Mouse (Mus musculus): Measurements from ENCODE around the gene Gng12. TPM values are rescaled to one million over a fixed set of nuclear protein-coding genes. Genes with fewer than 3 reads are reported as not detected.

Gene Gng12
- polyA plus RNA-seq, 1 experiment from 2014 or later = 36.1 TPM

GRCm38 (mm10) chr6:66897994-66898393 lies 1.8 kb downstream of the Gng12 start:
- H3K4me2 ChIP-seq = peak overlapping the region; percentile 87

GRCm38 (mm10) chr6:66901926-66902325 lies 5.7 kb downstream of the Gng12 start:
- H3K27ac ChIP-seq = no peak overlapping the region
- peaks cover 11% of the 10 kb centered on the region for H3K4me1 ChIP-seq (replicated peaks)
- peaks cover 8% of the 10 kb centered on the region; the same call in 1 of the 2 replicates for H3K27me3 ChIP-seq
- ATAC-seq (ENCODE audit: low FRiP score) = no peak
- no peak overlapping the region for H3K4me3 ChIP-seq
- H3K9ac ChIP-seq = no peak overlapping the region
- no peak overlapping the region for H3K4me2 ChIP-seq
- no peaks in the 10 kb centered on the region for H3K36me3 ChIP-seq
- 95% methylated on average over 5 of the region's 5 CpGs for WGBS
- H3K9me3 ChIP-seq = no peaks in the 10 kb centered on the region

More at GRCm38 (mm10) chr6:66897994-66898393, 1.8 kb downstream of the Gng12 start:
- 45% methylated on average over 4 of the region's 4 CpGs for WGBS
- Histone ChIP-seq H3K9me3 (no peaks in the 10 kb centered on the region), H3K27ac (no peak overlapping the region), H3K4me1 (replicated peaks) (peaks cover 11% of the 10 kb centered on the region), H3K27me3 (peaks cover 8% of the 10 kb centered on the region; the same call in 1 of the 2 replicates), H3K4me3 (peak overlapping the region; percentile 80; the same call in 1 of the 2 replicates), H3K9ac (no peak overlapping the region), H3K36me3 (no peaks in the 10 kb centered on the region)
- ATAC-seq (ENCODE audit: low FRiP score) = 0 out of 2 replicates have a peak, but pooled peaks have one; percentile 22

- H3K36me3 ChIP-seq = no peaks in the 10 kb centered on the region
- H3K4me1 ChIP-seq (replicated peaks) = no peaks in the 10 kb centered on the region; the same call in 1 of the 2 replicates
- 89% methylated on average over 9 of the region's 9 CpGs for WGBS
- H3K4me2 ChIP-seq = no peak overlapping the region
- no peaks in the 10 kb centered on the region for H3K27me3 ChIP-seq
- no peak overlapping the region for H3K9ac ChIP-seq
- no peak for ATAC-seq (ENCODE audit: low FRiP score)
- no peak overlapping the region for H3K27ac ChIP-seq
- no peak overlapping the region for H3K4me3 ChIP-seq
- H3K9me3 ChIP-seq = no peaks in the 10 kb centered on the region
Measured at GRCm38 (mm10) chr6:66903206-66903605, 7.0 kb downstream of the Gng12 start.

- Histone ChIP-seq H3K27ac (no peak overlapping the region), H3K27me3 (no peaks in the 10 kb centered on the region), H3K4me2 (no peak overlapping the region), H3K9ac (no peak overlapping the region), H3K4me1 (replicated peaks) (no peaks in the 10 kb centered on the region), H3K9me3 (no peaks in the 10 kb centered on the region), H3K36me3 (no peaks in the 10 kb centered on the region), H3K4me3 (no peak overlapping the region)
- 90% methylated on average over 6 of the region's 6 CpGs for WGBS
- ATAC-seq (ENCODE audit: low FRiP score) = no peak
Measured at GRCm38 (mm10) chr6:66903720-66904119, 7.5 kb downstream of the Gng12 start.

- no peak for ATAC-seq (ENCODE audit: low FRiP score)
- 93% methylated on average over 1 of the region's 1 CpGs for WGBS
- Histone ChIP-seq H3K27ac (no peak overlapping the region), H3K9ac (no peak overlapping the region), H3K4me2 (no peak overlapping the region), H3K36me3 (no peaks in the 10 kb centered on the region), H3K4me1 (replicated peaks) (no peaks in the 10 kb centered on the region), H3K4me3 (no peak overlapping the region), H3K9me3 (no peaks in the 10 kb centered on the region), H3K27me3 (no peaks in the 10 kb centered on the region)
Measured at GRCm38 (mm10) chr6:66906244-66906643, 10.0 kb downstream of the Gng12 start.

DNA sequence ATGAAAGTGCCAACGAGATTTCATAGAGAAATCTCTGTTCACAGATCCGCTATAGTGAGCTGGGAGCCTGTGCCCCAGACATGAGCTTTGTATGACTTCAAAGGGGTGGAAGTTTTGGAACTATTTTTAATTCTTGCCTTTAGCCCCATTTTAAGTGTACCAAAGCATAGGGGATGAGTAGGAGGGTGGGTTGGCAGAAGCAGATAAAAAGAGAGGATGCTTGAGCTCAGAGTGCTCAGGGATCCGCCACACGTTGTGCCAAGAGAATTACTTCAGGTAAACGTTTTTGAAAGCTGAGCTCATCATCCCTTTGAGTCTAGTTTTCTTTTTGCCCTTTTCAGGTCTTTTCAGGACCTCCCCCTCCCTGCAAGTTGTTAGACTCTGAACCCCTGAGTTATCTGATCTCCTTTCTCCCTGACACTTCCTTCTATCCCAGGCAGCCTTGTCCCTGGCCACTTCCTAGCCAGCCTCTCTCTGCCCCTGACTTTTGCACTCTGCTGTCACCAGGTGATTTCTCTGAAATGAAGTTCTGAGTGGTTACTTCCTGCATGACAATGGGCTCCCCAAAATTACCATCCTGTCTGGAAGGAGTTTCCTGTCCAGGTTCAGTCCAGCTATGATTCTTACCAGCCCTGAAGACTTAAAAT lies 12.3 kb downstream of the Gng12 start:
- Histone ChIP-seq H3K9me3 (no peaks in the 10 kb centered on the region), H3K36me3 (no peaks in the 10 kb centered on the region), H3K4me3 (no peak overlapping the region), H3K9ac (no peak overlapping the region), H3K4me2 (no peak overlapping the region), H3K4me1 (replicated peaks) (no peaks in the 10 kb centered on the region), H3K27ac (no peak overlapping the region), H3K27me3 (no peaks in the 10 kb centered on the region)
- no peak for ATAC-seq (ENCODE audit: low FRiP score)
- WGBS = 79% methylated on average over 5 of the region's 5 CpGs

DNA sequence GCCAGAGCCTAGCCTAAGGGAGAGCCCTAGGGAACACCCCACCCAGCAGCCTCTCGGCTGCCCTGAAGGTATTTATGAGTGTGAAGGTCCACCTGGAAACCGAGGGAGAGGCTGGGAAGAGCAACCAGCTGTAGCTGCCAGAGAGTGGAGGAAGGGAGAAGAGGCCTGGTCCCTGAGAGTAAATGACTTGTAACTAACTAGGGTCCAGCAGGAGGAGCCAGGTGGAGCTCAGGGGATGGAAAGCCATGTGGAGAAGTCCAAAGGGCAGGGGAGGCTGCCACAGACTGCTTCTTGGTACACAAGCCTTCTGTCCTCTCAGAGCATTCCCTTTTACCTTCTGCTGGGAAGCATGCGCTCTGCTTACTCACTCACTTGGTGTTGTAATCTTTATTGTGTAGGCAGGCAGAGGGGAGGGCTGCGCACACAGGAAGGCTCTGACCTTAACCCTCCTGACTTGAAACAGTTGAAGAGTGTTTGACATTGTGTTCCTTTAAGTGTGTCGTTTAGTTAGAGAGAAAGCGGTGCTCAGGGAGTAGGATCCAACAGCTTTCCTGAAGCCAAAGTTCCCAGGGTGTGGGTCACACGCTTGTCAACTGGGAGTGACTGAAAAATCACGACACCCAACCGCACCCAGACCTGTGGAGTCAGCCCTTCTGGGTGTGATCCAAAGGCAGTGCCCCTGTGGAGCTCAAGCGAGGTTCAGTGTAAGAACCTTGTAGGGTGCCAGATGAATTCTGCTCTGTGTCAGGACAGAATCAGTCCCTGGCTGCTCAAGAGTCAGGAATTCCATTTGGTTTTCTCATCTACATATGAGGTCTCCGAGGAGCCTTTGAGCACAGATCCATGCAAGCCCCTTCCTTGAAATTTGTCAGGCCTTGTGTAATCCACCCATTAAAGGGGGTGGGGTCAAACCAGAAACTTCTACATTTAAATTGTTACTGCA lies 14.6 kb downstream of the Gng12 start:
- Histone ChIP-seq H3K27me3 (no peaks in the 10 kb centered on the region), H3K4me2 (no peak overlapping the region), H3K27ac (no peak overlapping the region), H3K36me3 (no peaks in the 10 kb centered on the region), H3K9me3 (no peaks in the 10 kb centered on the region), H3K9ac (no peak overlapping the region), H3K4me3 (no peak overlapping the region), H3K4me1 (replicated peaks) (no peaks in the 10 kb centered on the region)
- WGBS = 60% methylated on average over 11 of the region's 11 CpGs
- ATAC-seq (ENCODE audit: low FRiP score) = no peak

DNA sequence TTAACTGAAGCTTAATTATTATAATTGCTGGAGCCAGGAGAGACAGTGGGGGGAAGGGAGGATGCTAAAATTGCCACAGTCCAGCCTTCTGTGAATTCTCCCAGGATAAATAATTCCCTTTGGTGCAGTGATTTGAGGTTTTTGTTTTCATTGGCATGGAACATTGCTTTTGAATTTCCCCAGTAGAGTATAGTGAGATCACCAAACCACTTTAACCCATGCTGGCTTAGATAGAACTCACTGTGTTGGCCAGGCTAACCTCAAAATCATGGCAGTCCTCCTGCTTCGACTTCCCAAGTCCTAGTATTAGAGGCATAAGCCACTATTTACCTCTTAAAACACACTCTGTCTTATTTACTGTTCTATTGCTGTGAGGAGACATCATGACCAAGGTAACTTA lies 17.2 kb downstream of the Gng12 start:
- no peaks in the 10 kb centered on the region for H3K27me3 ChIP-seq
- no peaks in the 10 kb centered on the region for H3K9me3 ChIP-seq
- no peak overlapping the region for H3K27ac ChIP-seq
- no peaks in the 10 kb centered on the region for H3K4me1 ChIP-seq (replicated peaks)
- 94% methylated on average over 1 of the region's 1 CpGs for WGBS
- no peak for ATAC-seq (ENCODE audit: low FRiP score)
- no peaks in the 10 kb centered on the region for H3K36me3 ChIP-seq
- no peak overlapping the region for H3K4me3 ChIP-seq
- H3K9ac ChIP-seq = no peak overlapping the region
- no peak overlapping the region for H3K4me2 ChIP-seq

DNA sequence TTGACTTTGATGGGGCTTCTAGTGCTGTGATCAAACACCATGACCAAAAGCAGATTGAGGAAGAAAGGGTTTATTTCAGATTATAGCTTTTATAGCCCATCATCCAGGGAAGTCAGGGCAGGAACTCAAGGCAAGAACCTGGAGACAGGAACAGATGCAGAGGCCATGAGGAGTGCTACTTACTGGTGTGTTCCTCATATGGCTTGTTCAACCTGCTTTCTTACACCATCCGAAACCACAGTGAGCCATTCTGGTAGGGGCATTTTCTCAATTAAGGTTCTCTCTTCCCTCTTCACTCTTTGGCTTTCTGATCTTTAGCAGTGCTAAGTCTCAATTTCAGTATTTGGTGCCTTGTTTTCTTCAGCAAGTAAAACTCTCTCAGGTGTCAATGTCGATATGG lies 19.4 kb downstream of the Gng12 start:
- no peak overlapping the region for H3K9ac ChIP-seq
- H3K4me2 ChIP-seq = no peak overlapping the region
- no peak overlapping the region for H3K4me3 ChIP-seq
- no peaks in the 10 kb centered on the region for H3K36me3 ChIP-seq
- no peaks in the 10 kb centered on the region for H3K4me1 ChIP-seq (replicated peaks)
- no peak overlapping the region for H3K27ac ChIP-seq
- no peak for ATAC-seq (ENCODE audit: low FRiP score)
- 97% methylated on average over 2 of the region's 2 CpGs for WGBS
- H3K27me3 ChIP-seq = no peaks in the 10 kb centered on the region
- H3K9me3 ChIP-seq = no peaks in the 10 kb centered on the region

DNA sequence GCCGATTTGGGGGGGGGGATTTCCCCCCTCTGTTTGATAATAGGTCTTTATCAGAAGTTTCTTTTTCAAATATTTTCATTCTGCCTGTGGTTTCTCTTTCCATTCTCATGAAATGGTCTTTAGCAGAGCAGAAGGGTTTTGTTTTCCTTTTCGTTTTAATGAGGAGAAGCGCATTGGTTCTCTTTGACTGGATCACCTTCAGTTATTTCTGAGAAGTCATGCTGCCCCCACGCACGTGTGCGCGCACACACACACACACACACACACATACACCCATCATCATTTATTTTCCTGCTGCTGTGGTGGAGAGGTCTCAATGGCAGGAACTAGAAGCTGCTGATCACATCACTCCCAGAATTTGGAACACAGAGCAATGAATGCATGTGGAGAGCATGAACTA lies 20.8 kb downstream of the Gng12 start:
- H3K27me3 ChIP-seq = no peaks in the 10 kb centered on the region
- H3K4me1 ChIP-seq (replicated peaks) = no peaks in the 10 kb centered on the region
- no peaks in the 10 kb centered on the region for H3K9me3 ChIP-seq
- ATAC-seq (ENCODE audit: low FRiP score) = no peak
- no peak overlapping the region for H3K9ac ChIP-seq
- H3K4me3 ChIP-seq = no peak overlapping the region
- H3K27ac ChIP-seq = no peak overlapping the region
- 91% methylated on average over 7 of the region's 7 CpGs for WGBS
- H3K36me3 ChIP-seq = no peaks in the 10 kb centered on the region
- H3K4me2 ChIP-seq = no peak overlapping the region

- WGBS = 87% methylated on average over 4 of the region's 4 CpGs
- H3K9ac ChIP-seq = no peak overlapping the region
- no peak overlapping the region for H3K27ac ChIP-seq
- no peaks in the 10 kb centered on the region for H3K4me1 ChIP-seq (replicated peaks)
- no peak overlapping the region for H3K4me2 ChIP-seq
- no peaks in the 10 kb centered on the region for H3K36me3 ChIP-seq
- H3K9me3 ChIP-seq = no peaks in the 10 kb centered on the region
- no peak for ATAC-seq (ENCODE audit: low FRiP score)
- no peaks in the 10 kb centered on the region for H3K27me3 ChIP-seq
- H3K4me3 ChIP-seq = no peak overlapping the region
Measured at GRCm38 (mm10) chr6:66920786-66921185, 24.6 kb downstream of the Gng12 start.

DNA sequence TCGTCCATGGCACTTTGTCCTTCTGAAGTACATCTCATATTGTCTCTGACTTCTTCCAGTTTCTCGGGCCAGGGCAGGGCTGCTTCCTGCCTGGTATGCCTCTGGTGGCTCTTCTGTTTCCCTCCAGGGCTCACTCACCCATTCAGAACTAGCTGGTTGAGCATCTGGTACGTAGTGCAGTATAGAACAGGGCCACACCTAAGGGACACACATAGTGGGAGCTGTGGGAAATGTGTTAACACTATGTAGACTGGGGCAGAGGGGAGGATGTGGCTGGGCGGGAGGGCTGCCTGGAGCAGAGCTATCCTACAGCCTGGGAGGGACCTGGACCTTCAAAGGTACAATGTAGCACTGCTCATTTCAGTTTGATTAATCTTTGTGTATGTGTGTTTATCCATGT lies 25.6 kb downstream of the Gng12 start:
- no peak overlapping the region for H3K4me3 ChIP-seq
- WGBS = 91% methylated on average over 4 of the region's 4 CpGs

More for the DNA sequence above, 25.6 kb downstream of the Gng12 start:
- Histone ChIP-seq H3K27ac (no peak overlapping the region), H3K9me3 (no peaks in the 10 kb centered on the region), H3K4me2 (no peak overlapping the region), H3K36me3 (no peaks in the 10 kb centered on the region), H3K9ac (no peak overlapping the region), H3K27me3 (no peaks in the 10 kb centered on the region), H3K4me1 (replicated peaks) (no peaks in the 10 kb centered on the region)
- no peak for ATAC-seq (ENCODE audit: low FRiP score)
